Mouse (Mus musculus) olfactory bulb, adult 2 months (tissue): ENCODE results near the gene Tfg.

Experiments
- CTCF ChIP-seq: fragments of 200-500 bp; IDR thresholded peaks from 2 replicates; pipeline ENCODE4 v1.5.1; 2012; ENCODE audit warnings: low read depth, mild to moderate bottlenecking, low read length, moderate library complexity; ENCODE audit not compliant: insufficient read depth
- POLR2A ChIP-seq: fragments of 200-500 bp; IDR thresholded peaks from 2 replicates; pipeline ENCODE4 v1.6.1; 2012; ENCODE audit warnings: mild to moderate bottlenecking, low read depth, low read length, moderate library complexity; ENCODE audit not compliant: insufficient read depth

GRCm38 (mm10) chr16:56686747-56687146 lies 30.5 kb downstream of the Tfg start:
- no peak for TF ChIP-seq POLR2A
- no peak for TF ChIP-seq CTCF
